Comparison of ENCODE assay signal across 8 mouse cellular contexts in genomic region chr8:72474826-72475546, GRCm38 (mm10). TPM values are rescaled to one million over a fixed set of nuclear protein-coding genes. Genes with fewer than 3 reads are reported as not detected.
DNase-seq lines count a peak whose midpoint lies in the region; ATAC-seq lines count a peak whose summit lies in the region.

Gene Cherp (minus strand): TSS chr8:72475226.

- intact Hi-C loops in gastrocnemius, postnatal 14 days (cut with DNase I; ENCODE audit: low total_unique reads), result no loop called here
- intact Hi-C loops in left cerebral cortex, postnatal 10 days (cut with DNase I), result no loop called here

- ATAC-seq in inflammation-experienced regulatory T-cells, adult 6 months, result peak; percentile 97
- peak; percentile 94 for ATAC-seq in megakaryocyte-erythroid progenitor cell, adult 5-6 weeks (replicated peaks; ENCODE audit: low FRiP score, low TSS enrichment, poor library complexity, severe bottlenecking)

- DNase-seq in adrenal gland, adult (ENCODE audit: inconsistent age in 2 of 2, low spot score in 1 of 2), result peak; percentile 98 to 99
- peak; percentile 98 for DNase-seq in embryo, embryonic 10.5 days (ENCODE audit: low spot score)
- DNase-seq in gastrocnemius, postnatal 14 days, result peak; percentile 97
- peak; percentile 97 to 98 for DNase-seq in left cerebral cortex, postnatal 10 days (ENCODE audit: extremely low spot score in 1 of 2, low spot score in 2 of 2)
- DNase-seq in right cerebral cortex, postnatal 25 days, result peak; percentile 99
- peak; percentile 95 to 96 for DNase-seq in urinary bladder, postnatal 4 days (ENCODE audit: low spot score in 2 of 2)

RNA-seq across cellular contexts. Expression of gene Cherp, which starts in this region (rescaled TPM):
- 10 to 100 TPM; 23.0 to 26.5 TPM for total RNA-seq in gastrocnemius, postnatal 14 days (2021)
- 10 to 100 TPM; 48.9 to 68.1 (median 66.7) TPM for polyA plus RNA-seq in inflammation-experienced regulatory T-cells, adult 6 months (2017; shearing (Covaris generic))
- total RNA-seq in left cerebral cortex, postnatal 10 days (2021), result 10 to 100 TPM; 66.5 to 72.0 TPM
- total RNA-seq in megakaryocyte-erythroid progenitor cell, adult 5-6 weeks (2014; fragmentation: Nextera tagmentation), result 118 and 132 TPM in 2 replicates
- total RNA-seq in megakaryocyte-erythroid progenitor cell, adult 5-6 weeks (2017), result 15.6 and 34.7 TPM in 2 replicates

Comparison
In these comparisons a context has a peak if more than half of its experiments do, and no peak if none do; other contexts are left out.
1. Peak in every context shown above with its lines: DNase-seq and ATAC-seq.